Mouse (Mus musculus): Measurements from ENCODE around the gene Hist1h4h.

DNA sequence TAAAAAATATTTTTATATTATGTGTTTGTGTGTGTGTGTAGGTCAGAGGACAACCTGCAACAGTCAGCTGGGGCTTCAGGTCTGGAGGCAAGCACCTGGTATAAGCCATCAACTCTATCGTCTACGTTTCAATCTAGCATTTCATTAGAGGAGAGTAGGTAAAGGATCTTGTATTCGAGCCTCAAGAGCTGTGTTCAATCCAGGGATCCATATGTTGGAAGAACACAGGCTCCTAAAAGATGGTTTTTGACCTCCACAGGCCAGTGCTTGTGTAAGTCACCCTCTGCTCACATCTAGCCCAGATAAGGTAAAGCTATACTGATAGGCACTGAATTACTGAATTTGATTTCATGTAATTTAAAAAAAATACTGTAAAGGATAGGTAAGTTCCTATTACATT is 26.1 kb downstream of the Hist1h4h start:
- no peak for TF ChIP-seq E2F4 (IDR thresholded peaks at IDR 0.05; ENCODE audit: insufficient read depth)
- TF ChIP-seq REST (IDR thresholded peaks at IDR 0.05; ENCODE audit: insufficient read depth, insufficient read length) = no peak
